Mouse (Mus musculus) embryo, embryonic 10.5 days (tissue): Measurements from ENCODE around the gene Gcnt2.

ENCODE experiments used
- DNase-seq: peaks from one replicate; pipeline ENCODE4 v3.0.0-alpha.2; 2015; ENCODE audit warnings: low spot score

Gcnt2 gene

GRCm38 (mm10) chr13:40906528-40906927 is 47.0 kb downstream of the Gcnt2 start:
- DNase-seq = no peak

- no peak for DNase-seq
Measured at GRCm38 (mm10) chr13:40907274-40907673, 47.7 kb downstream of the Gcnt2 start.

- no peak for DNase-seq
Measured at GRCm38 (mm10) chr13:40908044-40908443, 48.5 kb downstream of the Gcnt2 start.

- DNase-seq = no peak
Measured at GRCm38 (mm10) chr13:40909060-40909459, 49.5 kb downstream of the Gcnt2 start.

- no peak for DNase-seq
Measured at GRCm38 (mm10) chr13:40910047-40910446, 50.5 kb downstream of the Gcnt2 start.

GRCm38 (mm10) chr13:40911951-40912350 is 52.4 kb downstream of the Gcnt2 start:
- DNase-seq = no peak

- no peak for DNase-seq
Measured at GRCm38 (mm10) chr13:40913395-40914018, 54.0 kb downstream of the Gcnt2 start.

- no peak for DNase-seq
Measured at GRCm38 (mm10) chr13:40914053-40914585, 54.6 kb downstream of the Gcnt2 start.

GRCm38 (mm10) chr13:40916321-40917160 is 57.0 kb downstream of the Gcnt2 start:
- peak; percentile 39 for DNase-seq

- DNase-seq = peak; percentile 88
Measured at GRCm38 (mm10) chr13:40917161-40918091, 57.9 kb downstream of the Gcnt2 start.

GRCm38 (mm10) chr13:40921326-40922059 is 61.9 kb downstream of the Gcnt2 start:
- no peak for DNase-seq

- DNase-seq = no peak
Measured at GRCm38 (mm10) chr13:40922311-40922877, 62.8 kb downstream of the Gcnt2 start.

GRCm38 (mm10) chr13:40923756-40924315 is 64.3 kb downstream of the Gcnt2 start:
- DNase-seq = no peak

GRCm38 (mm10) chr13:40928192-40928898 is 68.8 kb downstream of the Gcnt2 start:
- no peak for DNase-seq

GRCm38 (mm10) chr13:40931871-40932270 is 72.3 kb downstream of the Gcnt2 start:
- peak; percentile 40 for DNase-seq

- no peak for DNase-seq
Measured at GRCm38 (mm10) chr13:40932573-40932972, 73.0 kb downstream of the Gcnt2 start.

- no peak for DNase-seq
Measured at GRCm38 (mm10) chr13:40934341-40934740, 74.8 kb downstream of the Gcnt2 start.

GRCm38 (mm10) chr13:40937586-40937985 is 78.0 kb downstream of the Gcnt2 start:
- DNase-seq = no peak

GRCm38 (mm10) chr13:40938485-40939357 is 79.2 kb downstream of the Gcnt2 start:
- DNase-seq = no peak
